Mouse (Mus musculus): ENCODE measurements around the gene Hap1.

DNA sequence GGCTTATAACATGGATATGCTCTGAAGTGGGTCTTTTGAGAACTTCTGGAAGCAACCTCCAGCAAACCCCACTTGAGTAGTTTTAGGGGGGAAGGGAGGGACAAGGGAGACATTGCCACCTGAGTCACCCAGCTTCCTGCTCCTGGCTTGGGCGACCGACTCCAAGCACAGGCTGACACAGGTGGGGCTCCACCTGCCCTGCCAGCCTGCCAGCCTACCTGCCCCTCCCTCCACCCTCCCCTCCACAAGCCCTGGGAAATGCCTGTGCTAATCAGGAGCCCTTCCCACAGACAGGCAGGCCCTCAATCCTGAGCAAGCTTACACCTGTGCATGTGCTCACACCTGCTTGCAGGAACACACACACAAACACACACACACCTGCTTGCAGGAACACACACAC, 46.8 kb upstream of the Hap1 start:
- TF ChIP-seq CTCF (IDR thresholded peaks at IDR 0.05; ENCODE audit: borderline replicate concordance, insufficient read depth, low read length) (no peak), POLR2A (IDR thresholded peaks at IDR 0.05; ENCODE audit: low read depth, low read length) (no peak)
